Mouse (Mus musculus): Measurements from ENCODE around the gene Lefty2.

GRCm38 (mm10) chr1:180904815-180905080, 11.8 kb downstream of the Lefty2 start:
- TF ChIP-seq POLR2A (IDR thresholded peaks at IDR 0.05; ENCODE audit: borderline replicate concordance, control insufficient read depth, low read depth, low read length) (no peak), CTCF (IDR thresholded peaks at IDR 0.05; ENCODE audit: control insufficient read depth, insufficient read depth, low read length) (no peak)
